Mouse (Mus musculus): Measurements from ENCODE around the gene Ccdc8. TPM values are rescaled to one million over a fixed set of nuclear protein-coding genes. Genes with fewer than 3 reads are reported as not detected.

The Ccdc8 gene
- total RNA-seq, 2 experiments from 2014 or later, result 2.4 to 2.6 TPM

GRCm38 (mm10) chr7:17003230-17003960 lies 10.9 kb downstream of the Ccdc8 start:
- DNase-seq (ENCODE audit: low spot score in 2 of 2), result peak in 1 of 2 experiments; percentile 41

GRCm38 (mm10) chr7:17004716-17005115 lies 12.2 kb downstream of the Ccdc8 start:
- intact Hi-C loops (cut with DNase I), result no loop called here
- DNase-seq (ENCODE audit: low spot score in 2 of 2), result no peak

More at GRCm38 (mm10) chr7:17003230-17003960, 10.9 kb downstream of the Ccdc8 start:
- intact Hi-C loops (cut with DNase I), result loop anchor here (2.0 kb wide), 1 partner anchor 49 kb away; no protein-coding TSS in a partner anchor

GRCm38 (mm10) chr7:17007300-17007699 lies 14.8 kb downstream of the Ccdc8 start:
- intact Hi-C loops (cut with DNase I), result no loop called here
- DNase-seq (ENCODE audit: low spot score in 2 of 2), result no peak

- DNase-seq (ENCODE audit: low spot score in 2 of 2), result no peak
- intact Hi-C loops (cut with DNase I), result no loop called here
Measured at GRCm38 (mm10) chr7:17009326-17010009, 17.0 kb downstream of the Ccdc8 start.

GRCm38 (mm10) chr7:17010010-17010347 lies 17.5 kb downstream of the Ccdc8 start:
- intact Hi-C loops (cut with DNase I), result no loop called here
- no peak for DNase-seq (ENCODE audit: low spot score in 2 of 2)

- intact Hi-C loops (cut with DNase I), result no loop called here
- DNase-seq (ENCODE audit: low spot score in 2 of 2), result no peak
Measured at GRCm38 (mm10) chr7:17011909-17012590, 19.5 kb downstream of the Ccdc8 start.

- intact Hi-C loops (cut with DNase I), result no loop called here
Measured at GRCm38 (mm10) chr7:17015381-17015780, 22.9 kb downstream of the Ccdc8 start.

GRCm38 (mm10) chr7:17017036-17017435 lies 24.5 kb downstream of the Ccdc8 start:
- intact Hi-C loops (cut with DNase I), result loop anchor here (1.0 kb wide), 1 partner anchor 10 kb away; the partner anchor contains the start of gene Ppp5c
- peak; percentile 91 to 99 for DNase-seq (ENCODE audit: low spot score in 2 of 2)

More at GRCm38 (mm10) chr7:17015381-17015780, 22.9 kb downstream of the Ccdc8 start:
- no peak for DNase-seq (ENCODE audit: low spot score in 2 of 2)

- DNase-seq (ENCODE audit: low spot score in 2 of 2), result no peak
- intact Hi-C loops (cut with DNase I), result loop anchor here (1.0 kb wide), 2 partner anchors 9 to 26 kb away; partner anchors contain the start of gene Ppp5c
Measured at GRCm38 (mm10) chr7:17017921-17018320, 25.4 kb downstream of the Ccdc8 start.

GRCm38 (mm10) chr7:17019426-17020166 lies 27.1 kb downstream of the Ccdc8 start:
- intact Hi-C loops (cut with DNase I), result no loop called here
- DNase-seq (ENCODE audit: low spot score in 2 of 2), result no peak

- intact Hi-C loops (cut with DNase I), result no loop called here
- DNase-seq (ENCODE audit: low spot score in 2 of 2), result no peak
Measured at GRCm38 (mm10) chr7:17022176-17022575, 29.7 kb downstream of the Ccdc8 start.

- no peak for DNase-seq (ENCODE audit: low spot score in 2 of 2)
- intact Hi-C loops (cut with DNase I), result no loop called here
Measured at GRCm38 (mm10) chr7:17023701-17024100, 31.2 kb downstream of the Ccdc8 start.

- intact Hi-C loops (cut with DNase I), result no loop called here
- DNase-seq (ENCODE audit: low spot score in 2 of 2), result no peak
Measured at GRCm38 (mm10) chr7:17024141-17024540, 31.6 kb downstream of the Ccdc8 start.

- intact Hi-C loops (cut with DNase I), result no loop called here
- DNase-seq (ENCODE audit: low spot score in 2 of 2), result peak in 1 of 2 experiments; percentile 8
Measured at GRCm38 (mm10) chr7:17024814-17025504, 32.5 kb downstream of the Ccdc8 start.

- intact Hi-C loops (cut with DNase I), result no loop called here
- DNase-seq (ENCODE audit: low spot score in 2 of 2), result no peak
Measured at GRCm38 (mm10) chr7:17025505-17025894, 33.0 kb downstream of the Ccdc8 start.

GRCm38 (mm10) chr7:17025896-17026622 lies 33.6 kb downstream of the Ccdc8 start:
- peak in 1 of 2 experiments; percentile 39 for DNase-seq (ENCODE audit: low spot score in 2 of 2)
- intact Hi-C loops (cut with DNase I), result no loop called here

- intact Hi-C loops (cut with DNase I), result loop anchor here (1.0 kb wide), 2 partner anchors 10 to 33 kb away; no protein-coding TSS in a partner anchor
- DNase-seq (ENCODE audit: low spot score in 2 of 2), result peak in 1 of 2 experiments; percentile 81
Measured at GRCm38 (mm10) chr7:17026710-17027587, 34.4 kb downstream of the Ccdc8 start.

All from left cerebral cortex, postnatal 25 days (tissue).